Mouse (Mus musculus) telencephalon, adult 2 months (tissue): ENCODE data around the gene Dnajc11.

ENCODE experiments used
- DNase-seq: peaks from one replicate; pipeline ENCODE4 v3.0.0-alpha.2; 2011; ENCODE audit warnings: low read depth, low spot score

The Dnajc11 gene

DNA sequence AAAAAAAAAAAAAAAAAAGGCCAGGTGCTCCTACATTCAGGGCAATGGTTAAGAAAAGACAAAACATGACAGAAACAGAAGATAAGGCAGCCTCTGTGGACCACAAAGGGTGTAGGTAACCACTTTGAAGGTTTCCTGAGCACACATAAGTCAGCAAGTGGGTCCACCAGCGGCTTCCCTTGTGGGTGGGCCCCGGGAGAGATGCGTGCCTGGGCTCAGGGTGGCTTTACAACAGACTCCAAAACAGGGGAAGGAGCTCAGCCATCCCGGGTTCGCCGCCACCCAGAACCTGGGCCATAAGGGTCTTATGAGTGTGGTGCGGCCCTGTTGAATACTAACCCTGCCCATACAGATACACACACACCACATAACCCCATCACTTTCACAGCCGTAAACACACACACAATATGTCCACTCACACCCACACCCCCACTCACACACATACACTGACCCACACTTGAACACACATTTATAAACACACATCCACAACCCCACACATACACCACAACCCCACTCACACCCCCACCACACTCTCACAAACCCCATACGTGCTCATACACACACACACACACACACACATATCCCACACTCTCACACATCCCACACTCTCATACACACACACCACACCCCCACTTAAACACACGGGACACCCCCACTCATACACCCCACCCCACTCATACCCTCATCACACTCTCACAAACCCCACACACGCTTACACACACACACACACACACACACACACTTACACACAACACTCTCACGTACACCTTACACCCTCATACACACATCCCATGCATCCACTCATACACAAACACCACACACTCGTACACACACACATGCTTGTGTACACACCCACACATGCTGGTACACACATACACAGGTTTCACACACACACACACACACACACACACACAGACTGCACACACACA is 651 bp upstream of the Dnajc11 start:
- no peak for DNase-seq

- no peak for DNase-seq
These were observed 703 bp downstream of the Dnajc11 start for GRCm38 (mm10) chr4:151934215-151934572.

- no peak for DNase-seq
These were observed 4.0 kb downstream of the Dnajc11 start for GRCm38 (mm10) chr4:151937441-151937840.

- DNase-seq: no peak
These were observed 4.6 kb downstream of the Dnajc11 start for GRCm38 (mm10) chr4:151938089-151938488.

DNA sequence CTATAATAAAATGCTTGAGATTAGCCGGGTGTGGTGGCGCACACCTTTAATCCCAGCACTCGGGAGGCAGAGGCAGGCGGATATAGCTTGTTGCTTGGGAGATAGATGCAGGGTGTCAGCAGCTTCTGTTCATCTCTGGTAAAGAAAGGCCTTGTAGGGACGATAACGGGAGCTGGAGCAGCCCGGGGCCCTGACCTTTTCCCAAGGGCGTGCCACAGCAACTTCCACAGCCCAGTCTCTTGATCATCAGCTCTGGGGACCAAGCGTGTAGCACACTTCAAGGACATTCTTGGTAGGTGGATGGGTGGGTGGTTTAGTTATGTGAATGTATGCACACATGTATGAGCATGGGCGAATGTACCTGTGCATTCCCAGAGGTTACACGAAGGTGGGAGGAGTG is 12.7 kb downstream of the Dnajc11 start:
- DNase-seq: no peak

DNA sequence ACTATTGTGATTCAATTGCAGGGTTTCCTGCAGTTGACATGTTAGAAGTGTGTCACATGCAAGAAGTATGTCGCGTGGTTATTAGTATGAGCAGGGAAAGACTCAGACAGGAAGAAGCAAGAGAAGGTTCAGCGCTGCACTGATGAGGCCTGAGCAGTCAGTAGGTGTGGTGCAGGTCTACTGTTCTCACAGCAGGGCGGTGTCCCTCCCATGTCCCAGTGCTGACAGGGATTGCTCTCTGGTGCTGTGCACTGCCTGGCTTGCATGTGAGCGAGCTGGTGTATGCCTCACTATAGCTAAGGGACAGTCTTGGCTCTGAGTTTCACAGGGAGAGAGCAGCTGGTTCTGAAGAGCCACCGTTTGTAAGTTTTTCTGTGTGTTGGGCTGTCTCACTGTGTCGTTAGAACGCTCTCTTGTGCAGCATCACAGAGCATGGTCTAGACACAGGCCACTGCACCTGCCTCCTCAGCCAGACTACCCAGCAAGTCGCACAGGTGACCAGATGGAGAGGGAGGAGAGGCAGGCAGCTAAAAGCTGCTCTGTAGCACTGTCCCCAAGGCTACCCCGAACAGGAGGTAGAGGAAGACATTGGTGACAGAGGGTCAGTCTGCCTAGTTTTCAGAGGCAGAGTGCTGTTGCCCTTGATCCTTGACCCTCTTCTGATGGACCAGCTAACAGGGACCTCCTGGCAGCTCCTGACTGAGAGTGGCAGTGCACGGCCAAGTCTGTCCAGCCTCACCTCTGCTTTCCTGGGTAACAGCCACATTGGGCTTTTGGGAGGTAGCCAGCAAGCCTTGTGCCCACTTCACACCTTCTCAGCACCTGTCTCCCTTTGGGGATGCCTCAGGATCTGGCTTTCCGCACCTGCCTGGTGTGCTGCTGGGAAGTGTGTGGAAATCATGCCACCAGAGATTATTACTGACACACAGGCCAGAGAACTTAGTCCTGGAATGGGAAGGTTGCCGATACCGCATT is 15.3 kb downstream of the Dnajc11 start:
- DNase-seq: no peak

DNA sequence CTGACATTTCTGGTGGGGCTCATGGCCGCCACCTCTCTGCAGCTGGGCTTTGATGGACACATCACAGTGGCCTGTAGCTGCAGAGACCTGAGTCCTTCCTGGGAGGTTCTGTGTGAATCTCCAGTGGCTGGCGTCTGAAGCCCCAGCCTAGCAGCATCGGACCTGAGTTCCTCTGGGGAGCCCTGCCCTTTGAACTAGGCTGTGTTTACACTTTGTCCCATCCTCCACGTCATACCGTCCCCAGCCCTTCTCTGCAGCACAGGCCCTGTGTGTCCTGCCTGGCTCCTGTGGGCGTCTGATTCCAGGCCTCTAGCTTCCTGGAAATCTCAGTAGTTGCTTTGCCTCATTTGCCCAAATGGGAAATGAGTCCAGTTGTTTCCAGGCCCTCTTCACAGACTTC is 19.7 kb downstream of the Dnajc11 start:
- DNase-seq: no peak

- DNase-seq: no peak
These were observed 22.3 kb downstream of the Dnajc11 start for GRCm38 (mm10) chr4:151955791-151956190.

DNA sequence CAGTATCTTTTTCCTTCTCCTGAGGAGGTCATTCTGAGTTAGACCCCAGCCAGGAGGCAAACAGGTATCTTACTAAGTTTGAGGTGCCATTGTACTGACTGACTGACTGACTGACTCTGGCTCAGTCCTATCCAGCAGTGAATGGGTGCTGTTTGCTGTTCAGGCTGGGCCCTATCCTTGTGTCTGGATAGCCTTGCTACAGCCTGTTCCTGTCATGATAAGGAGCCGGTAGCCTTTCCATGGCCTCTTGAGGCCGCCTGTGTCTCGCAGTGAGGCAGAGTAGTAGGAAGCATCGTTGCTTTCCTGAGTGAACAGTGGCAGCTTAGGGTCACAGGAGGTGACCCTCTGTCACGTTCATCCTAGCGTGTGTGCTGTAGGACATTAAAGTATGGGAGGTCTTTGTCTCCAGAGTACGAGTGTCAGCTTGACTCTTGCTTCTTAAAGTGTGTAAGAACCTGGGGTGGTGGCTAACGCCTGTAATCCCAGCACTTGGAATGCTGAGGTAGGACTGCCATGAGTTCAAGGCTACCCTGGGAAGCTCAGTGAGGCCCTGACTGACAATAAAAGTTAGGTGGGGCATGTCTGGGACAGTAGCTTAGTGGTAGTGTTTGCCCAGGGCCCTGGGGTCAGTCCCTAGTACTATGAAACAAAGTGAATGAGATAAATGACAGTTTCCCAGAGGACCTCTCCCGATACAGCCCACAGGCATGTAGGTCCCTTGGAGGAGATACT is 24.3 kb downstream of the Dnajc11 start:
- no peak for DNase-seq

DNA sequence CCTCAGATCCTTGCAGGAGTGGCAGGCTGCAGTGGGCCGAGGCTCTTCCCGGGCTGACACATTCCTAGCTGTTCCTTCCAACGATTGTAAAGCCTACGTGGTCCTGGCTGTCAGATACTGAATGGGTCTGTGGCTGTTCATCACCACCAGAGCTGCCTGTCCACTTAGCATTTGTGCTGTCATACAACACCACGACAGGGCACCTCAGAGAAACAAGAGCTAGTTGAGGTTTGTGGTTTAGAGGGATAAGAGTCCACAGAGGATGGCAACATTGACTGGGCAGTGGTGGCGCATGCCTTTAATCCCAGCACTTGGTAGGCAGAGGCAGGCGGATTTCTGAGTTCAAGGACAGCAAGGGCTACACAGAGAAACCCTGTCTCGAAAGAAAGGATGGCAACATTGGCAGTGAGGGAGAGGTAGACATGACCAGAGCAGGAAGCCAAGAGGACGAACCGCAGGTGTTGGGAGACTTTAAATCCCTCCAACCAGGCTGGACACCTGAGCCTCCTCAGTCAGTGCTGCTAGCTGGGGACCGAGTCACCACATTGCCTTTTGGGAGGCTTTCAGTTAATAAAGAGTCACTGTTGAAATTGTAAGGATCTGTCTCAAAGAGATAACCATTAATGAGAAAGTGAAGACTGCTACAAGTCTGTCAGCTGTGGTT is 26.5 kb downstream of the Dnajc11 start:
- no peak for DNase-seq

DNA sequence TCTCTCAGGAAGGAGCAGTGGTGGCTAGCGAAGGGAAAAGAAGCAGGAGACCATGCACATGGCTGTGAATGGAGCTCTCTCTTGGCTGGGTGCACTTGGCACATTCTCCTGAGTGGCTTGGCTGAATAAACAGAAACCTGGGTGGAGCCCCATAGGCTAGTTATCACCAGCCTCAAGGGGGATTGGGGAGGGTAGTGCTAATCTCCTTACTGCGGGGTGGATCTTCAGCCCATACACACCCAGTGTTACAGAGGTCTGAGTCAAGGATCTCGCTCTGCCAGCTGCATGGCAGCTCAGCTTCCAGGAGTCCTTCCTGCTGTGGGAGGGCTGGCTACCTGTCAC is 27.0 kb downstream of the Dnajc11 start:
- no peak for DNase-seq

- DNase-seq: no peak
These were observed 29.3 kb downstream of the Dnajc11 start for GRCm38 (mm10) chr4:151962817-151963216.

GRCm38 (mm10) chr4:151968204-151968921 is 34.9 kb downstream of the Dnajc11 start:
- DNase-seq: no peak

DNA sequence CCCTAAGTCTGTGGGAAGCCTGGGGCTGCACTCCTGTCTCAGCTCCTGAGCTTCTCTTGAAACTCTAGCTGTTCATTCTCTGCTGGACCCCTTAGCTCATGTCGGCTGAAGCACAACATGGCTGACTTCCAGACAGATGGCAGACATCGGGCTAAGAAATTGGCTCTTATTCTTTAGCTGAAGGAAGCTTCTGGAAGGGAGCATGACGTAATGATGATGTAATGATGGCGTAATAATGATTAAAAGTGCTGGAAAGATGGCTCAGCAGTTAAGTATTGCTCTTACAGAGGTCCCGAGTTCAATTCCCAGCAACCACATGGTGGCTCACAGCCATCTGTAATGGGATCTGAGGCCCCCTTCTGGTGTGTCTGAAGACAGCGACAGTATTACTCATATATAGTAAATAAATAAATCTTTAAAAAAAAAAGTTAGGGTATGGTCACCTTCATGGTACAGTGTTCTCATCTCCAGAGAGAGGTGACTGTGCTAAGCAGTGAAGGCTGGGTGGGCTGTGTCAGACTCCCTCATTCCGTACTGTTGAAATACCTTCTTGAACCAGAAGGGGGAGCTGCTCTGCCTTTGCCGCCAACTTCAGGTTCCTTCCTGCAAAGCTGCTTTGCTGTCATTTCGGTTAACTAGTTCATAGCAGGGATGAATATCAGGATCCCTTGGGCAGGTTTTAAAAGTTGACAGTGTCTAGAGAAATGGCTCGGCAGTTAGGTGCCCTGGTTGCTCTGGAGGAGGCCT is 38.9 kb downstream of the Dnajc11 start:
- DNase-seq: no peak

DNA sequence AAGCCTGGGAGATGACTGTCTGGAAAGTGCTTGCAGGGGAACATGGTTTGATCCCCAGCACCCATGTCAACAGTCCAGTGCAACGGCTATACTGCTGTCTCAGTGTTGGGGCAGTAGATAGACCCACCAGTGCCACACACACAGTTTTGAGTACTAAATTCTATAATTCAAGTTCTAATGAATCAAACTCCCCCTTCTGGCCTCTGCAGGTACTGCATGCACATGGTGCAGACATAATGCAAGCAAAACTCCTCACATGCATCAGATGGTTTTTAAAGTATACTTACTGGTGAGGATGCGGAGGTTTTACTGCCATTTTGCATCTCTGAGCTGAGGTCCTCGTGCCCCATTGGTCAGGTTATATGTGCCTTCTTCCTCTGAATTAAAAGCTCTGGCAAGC is 42.0 kb downstream of the Dnajc11 start:
- DNase-seq: no peak

- peak; percentile 40 for DNase-seq
These were observed 44.3 kb downstream of the Dnajc11 start for GRCm38 (mm10) chr4:151977748-151978147.

DNA sequence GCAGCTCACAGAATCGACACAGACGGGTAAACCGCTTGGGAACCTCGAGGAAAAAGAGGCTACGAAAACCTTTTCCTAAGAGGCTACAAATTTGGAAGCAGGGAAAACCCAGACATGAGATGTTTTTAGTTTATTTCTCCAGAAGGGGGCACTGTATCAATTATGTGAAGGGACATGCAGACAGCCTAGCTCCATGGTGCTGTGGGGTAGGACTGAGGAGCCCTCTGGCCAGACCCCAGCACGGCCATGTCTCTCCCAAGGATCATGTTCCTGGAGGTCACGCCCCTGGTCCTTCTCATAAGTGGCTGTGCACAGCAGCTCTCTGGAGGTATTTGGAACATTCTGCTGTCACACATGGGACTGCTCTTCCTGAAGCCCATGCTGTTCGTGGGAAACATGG is 47.2 kb downstream of the Dnajc11 start:
- no peak for DNase-seq

DNA sequence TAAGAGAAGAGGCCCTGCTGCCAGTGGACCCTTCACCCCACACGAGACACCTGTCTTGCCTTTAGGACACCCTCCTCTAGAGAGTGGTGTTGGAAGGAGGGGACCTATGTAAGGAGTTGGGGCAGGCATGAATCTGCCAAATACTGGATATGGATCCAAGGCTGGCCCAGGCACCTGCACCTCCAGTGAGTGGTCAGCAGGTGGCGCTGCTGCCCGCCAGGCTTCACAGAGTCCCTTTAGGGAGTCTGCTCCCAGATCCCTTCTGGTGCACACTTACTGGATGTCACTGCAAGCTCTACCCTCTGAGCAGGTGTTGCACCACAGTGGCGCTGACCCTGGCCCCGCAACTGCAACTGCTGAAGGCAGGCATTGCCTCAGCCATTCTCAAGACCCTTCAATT is 47.9 kb downstream of the Dnajc11 start:
- DNase-seq: peak; percentile 47

DNA sequence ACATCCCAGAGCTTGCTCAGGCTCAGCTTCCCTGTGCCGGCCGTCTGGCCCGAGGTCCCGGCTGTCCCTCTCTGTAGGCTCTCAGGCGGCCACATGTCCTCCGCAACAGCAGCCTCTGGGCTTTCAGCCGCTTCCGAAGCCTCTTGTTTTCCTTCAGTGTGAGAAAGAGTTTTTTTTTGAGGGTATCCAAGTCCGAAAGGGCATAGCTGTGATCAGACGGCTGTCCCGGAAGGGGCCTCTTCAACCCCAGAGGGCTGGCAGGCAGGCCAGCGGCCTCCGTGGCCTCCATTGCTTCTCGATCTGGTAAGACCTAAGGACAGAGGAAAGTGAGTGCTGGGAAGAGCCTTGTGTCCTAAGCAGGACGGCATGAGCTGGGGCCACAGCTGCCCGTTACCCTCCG is 49.6 kb downstream of the Dnajc11 start:
- no peak for DNase-seq

DNA sequence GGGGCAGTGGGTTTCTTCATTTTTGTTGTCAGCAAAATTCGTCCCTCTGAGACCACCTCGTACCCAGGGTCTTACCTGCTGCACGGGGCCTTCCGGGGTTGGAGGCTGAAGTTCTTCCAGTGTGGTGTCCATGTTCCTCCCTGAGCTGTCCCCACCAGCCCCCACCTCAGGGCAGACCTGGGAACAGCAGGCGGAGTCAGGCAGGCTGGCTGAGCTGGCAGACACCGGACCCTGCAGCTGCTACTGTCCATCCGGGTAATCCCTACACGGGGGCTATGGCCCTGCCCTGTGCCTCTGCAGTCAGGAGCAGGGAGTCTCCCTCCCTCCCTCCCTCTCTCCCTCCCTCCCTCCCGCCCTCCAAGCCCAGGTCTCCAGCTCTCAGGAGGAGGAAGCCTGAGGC is 50.1 kb downstream of the Dnajc11 start:
- no peak for DNase-seq
